Mouse (Mus musculus) brain, embryonic 18.5 days (tissue): ENCODE results near the gene Ccn5.

Experiments
- DNase-seq: peaks from one replicate; pipeline ENCODE4 v3.0.0-alpha.2; 2012; ENCODE audit warnings: low read depth, low spot score

The Ccn5 gene

GRCm38 (mm10) chr2:163842043-163842442 is 21.4 kb downstream of the Ccn5 start:
- no peak for DNase-seq

GRCm38 (mm10) chr2:163853461-163853901 is 32.8 kb downstream of the Ccn5 start, which contains the start of gene Kcnk15:
Kcnk15 (plus strand) TSS chr2:163853651.
- DNase-seq = no peak

- DNase-seq = no peak
Measured at GRCm38 (mm10) chr2:163857233-163857632, 36.6 kb downstream of the Ccn5 start.

GRCm38 (mm10) chr2:163858254-163858947 is 37.7 kb downstream of the Ccn5 start:
- DNase-seq = no peak

- DNase-seq = no peak
Measured at GRCm38 (mm10) chr2:163865311-163865710, 44.6 kb downstream of the Ccn5 start.

- no peak for DNase-seq
Measured at GRCm38 (mm10) chr2:163866061-163866460, 45.4 kb downstream of the Ccn5 start.

GRCm38 (mm10) chr2:163869783-163870182 is 49.1 kb downstream of the Ccn5 start:
- DNase-seq = no peak

- no peak for DNase-seq
Measured at GRCm38 (mm10) chr2:163871266-163871665, 50.6 kb downstream of the Ccn5 start.

- DNase-seq = no peak
Measured at GRCm38 (mm10) chr2:163871906-163872305, 51.2 kb downstream of the Ccn5 start.

GRCm38 (mm10) chr2:163874877-163875276 is 54.2 kb downstream of the Ccn5 start:
- no peak for DNase-seq

GRCm38 (mm10) chr2:163875484-163875883 is 54.8 kb downstream of the Ccn5 start:
- DNase-seq = no peak

GRCm38 (mm10) chr2:163876830-163877498 is 56.3 kb downstream of the Ccn5 start:
- DNase-seq = no peak

GRCm38 (mm10) chr2:163880891-163881290 is 60.2 kb downstream of the Ccn5 start:
- DNase-seq = no peak
